Mouse (Mus musculus): ENCODE measurements around the gene Eme1. TPM values are rescaled to one million over a fixed set of nuclear protein-coding genes. Genes with fewer than 3 reads are reported as not detected.

The Eme1 gene
- polyA plus RNA-seq, 1 experiment: 2.7 TPM

- Histone ChIP-seq H3K4me2 (ENCODE audit: low read depth) (no peak overlapping the region), H3K27me3 (ENCODE audit: control insufficient read depth, insufficient read depth, insufficient read length) (no peaks in the 10 kb centered on the region), H3K36me3 (ENCODE audit: control insufficient read depth, insufficient read depth) (no peaks in the 10 kb centered on the region), H3ac (ENCODE audit: control insufficient read depth, insufficient read length) (no peak overlapping the region), H3K79me2 (ENCODE audit: control insufficient read depth, insufficient read depth) (no peaks in the 10 kb centered on the region), H3K4me3 (no peak overlapping the region)
- TF ChIP-seq MYOG (IDR thresholded peaks at IDR 0.05; ENCODE audit: control insufficient read depth in 1 of 3, insufficient read depth in 1 of 3, insufficient read length in 2 of 3, low read depth in 2 of 3) (no peak), POLR2A (IDR thresholded peaks at IDR 0.05; ENCODE audit: insufficient read length, low read depth) (no peak), TCF12 (IDR thresholded peaks at IDR 0.05; ENCODE audit: insufficient read depth, poor library complexity, severe bottlenecking) (no peak), MYOD1 (IDR thresholded peaks at IDR 0.05; ENCODE audit: control insufficient read depth in 1 of 3, insufficient read length in 2 of 3, low read depth in 2 of 3) (no peak), POLR2AphosphoS2 (IDR thresholded peaks at IDR 0.05; ENCODE audit: insufficient read length, low read depth) (no peak), CEBPB (IDR thresholded peaks at IDR 0.05; ENCODE audit: insufficient read depth, poor library complexity, severe bottlenecking) (no peak), TCF3 (IDR thresholded peaks at IDR 0.05; ENCODE audit: insufficient read length, low read depth) (no peak), E2F4 (IDR thresholded peaks at IDR 0.05; ENCODE audit: insufficient read depth) (no peak), REST (IDR thresholded peaks at IDR 0.05; ENCODE audit: insufficient read depth, insufficient read length) (no peak), SRF (IDR thresholded peaks at IDR 0.05; ENCODE audit: control insufficient read depth, insufficient read length, low read depth) (no peak), MAX (IDR thresholded peaks at IDR 0.05; ENCODE audit: low read depth) (no peak), USF1 (IDR thresholded peaks at IDR 0.05; ENCODE audit: low read depth) (no peak)
These were observed 28.7 kb upstream of the Eme1 start for GRCm38 (mm10) chr11:94682427-94682826.

- no peak overlapping the region for H3K4me3 ChIP-seq
These were observed 27.9 kb upstream of the Eme1 start for GRCm38 (mm10) chr11:94681640-94682039.

GRCm38 (mm10) chr11:94680639-94681038 is 26.9 kb upstream of the Eme1 start:
- TF ChIP-seq MYOG (IDR thresholded peaks at IDR 0.05; ENCODE audit: control insufficient read depth in 1 of 3, insufficient read depth in 1 of 3, insufficient read length in 2 of 3, low read depth in 2 of 3): no peak
- no peak for TF ChIP-seq POLR2AphosphoS2 (IDR thresholded peaks at IDR 0.05; ENCODE audit: insufficient read length, low read depth)
- TF ChIP-seq USF1 (IDR thresholded peaks at IDR 0.05; ENCODE audit: low read depth): no peak
- no peak for TF ChIP-seq TCF12 (IDR thresholded peaks at IDR 0.05; ENCODE audit: insufficient read depth, poor library complexity, severe bottlenecking)
- TF ChIP-seq SRF (IDR thresholded peaks at IDR 0.05; ENCODE audit: control insufficient read depth, insufficient read length, low read depth): no peak
- TF ChIP-seq MYOD1 (IDR thresholded peaks at IDR 0.05; ENCODE audit: control insufficient read depth in 1 of 3, insufficient read length in 2 of 3, low read depth in 2 of 3): no peak
- H3K4me3 ChIP-seq: no peak overlapping the region
- H3ac ChIP-seq (ENCODE audit: control insufficient read depth, insufficient read length): no peak overlapping the region
- H3K36me3 ChIP-seq (ENCODE audit: control insufficient read depth, insufficient read depth): no peaks in the 10 kb centered on the region
- H3K4me2 ChIP-seq (ENCODE audit: low read depth): no peak overlapping the region
- H3K27me3 ChIP-seq (ENCODE audit: control insufficient read depth, insufficient read depth, insufficient read length): no peaks in the 10 kb centered on the region
- H3K79me2 ChIP-seq (ENCODE audit: control insufficient read depth, insufficient read depth): no peaks in the 10 kb centered on the region

More at GRCm38 (mm10) chr11:94681640-94682039, 27.9 kb upstream of the Eme1 start:
- Histone ChIP-seq H3K36me3 (ENCODE audit: control insufficient read depth, insufficient read depth) (no peaks in the 10 kb centered on the region), H3ac (ENCODE audit: control insufficient read depth, insufficient read length) (no peak overlapping the region), H3K27me3 (ENCODE audit: control insufficient read depth, insufficient read depth, insufficient read length) (no peaks in the 10 kb centered on the region), H3K79me2 (ENCODE audit: control insufficient read depth, insufficient read depth) (no peaks in the 10 kb centered on the region), H3K4me2 (ENCODE audit: low read depth) (no peak overlapping the region)
- TF ChIP-seq POLR2A (IDR thresholded peaks at IDR 0.05; ENCODE audit: insufficient read length, low read depth) (no peak), SRF (IDR thresholded peaks at IDR 0.05; ENCODE audit: control insufficient read depth, insufficient read length, low read depth) (no peak), MAX (IDR thresholded peaks at IDR 0.05; ENCODE audit: low read depth) (no peak)

- Histone ChIP-seq H3K27me3 (ENCODE audit: control insufficient read depth, insufficient read depth, insufficient read length) (no peaks in the 10 kb centered on the region), H3K36me3 (ENCODE audit: control insufficient read depth, insufficient read depth) (no peaks in the 10 kb centered on the region), H3ac (ENCODE audit: control insufficient read depth, insufficient read length) (peak overlapping the region; percentile 46), H3K4me3 (peak overlapping the region; percentile 50), H3K4me2 (ENCODE audit: low read depth) (peak overlapping the region; percentile 69), H3K79me2 (ENCODE audit: control insufficient read depth, insufficient read depth) (no peaks in the 10 kb centered on the region)
- TF ChIP-seq MYOD1 (IDR thresholded peaks at IDR 0.05; ENCODE audit: control insufficient read depth in 1 of 3, insufficient read length in 2 of 3, low read depth in 2 of 3) (no peak), SRF (IDR thresholded peaks at IDR 0.05; ENCODE audit: control insufficient read depth, insufficient read length, low read depth) (no peak), MYOG (IDR thresholded peaks at IDR 0.05; ENCODE audit: control insufficient read depth in 1 of 3, insufficient read depth in 1 of 3, insufficient read length in 2 of 3, low read depth in 2 of 3) (no peak)
These were observed 23.9 kb upstream of the Eme1 start for GRCm38 (mm10) chr11:94677607-94678145.

- TF ChIP-seq POLR2A (IDR thresholded peaks at IDR 0.05; ENCODE audit: insufficient read length, low read depth) (peak; percentile 92), MYOG (IDR thresholded peaks at IDR 0.05; ENCODE audit: control insufficient read depth in 1 of 3, insufficient read depth in 1 of 3, insufficient read length in 2 of 3, low read depth in 2 of 3) (peak in 1 of 3 experiments; percentile 30), SRF (IDR thresholded peaks at IDR 0.05; ENCODE audit: control insufficient read depth, insufficient read length, low read depth) (no peak), USF1 (IDR thresholded peaks at IDR 0.05; ENCODE audit: low read depth) (no peak), CEBPB (IDR thresholded peaks at IDR 0.05; ENCODE audit: insufficient read depth, poor library complexity, severe bottlenecking) (no peak), POLR2AphosphoS2 (IDR thresholded peaks at IDR 0.05; ENCODE audit: insufficient read length, low read depth) (peak; percentile 80)
- no peaks in the 10 kb centered on the region for H3K79me2 ChIP-seq (ENCODE audit: control insufficient read depth, insufficient read depth)
- peak within 1 kb of the TSS; percentile 50 for H3K4me3 ChIP-seq
- no peaks in the 10 kb centered on the region for H3K36me3 ChIP-seq (ENCODE audit: control insufficient read depth, insufficient read depth)
- no peaks in the 10 kb centered on the region for H3K27me3 ChIP-seq (ENCODE audit: control insufficient read depth, insufficient read depth, insufficient read length)
- peak within 1 kb of the TSS; percentile 94 for H3K4me2 ChIP-seq (ENCODE audit: low read depth)
- H3ac ChIP-seq (ENCODE audit: control insufficient read depth, insufficient read length): peak within 1 kb of the TSS; percentile 46
These were observed 23.2 kb upstream of the Eme1 start, which contains the start of gene Xylt2 for GRCm38 (mm10) chr11:94676754-94677606. Gene Xylt2 (minus strand): TSS chr11:94677515.
